19 mouse cellular contexts compared by ENCODE assay signal in the genomic region with DNA sequence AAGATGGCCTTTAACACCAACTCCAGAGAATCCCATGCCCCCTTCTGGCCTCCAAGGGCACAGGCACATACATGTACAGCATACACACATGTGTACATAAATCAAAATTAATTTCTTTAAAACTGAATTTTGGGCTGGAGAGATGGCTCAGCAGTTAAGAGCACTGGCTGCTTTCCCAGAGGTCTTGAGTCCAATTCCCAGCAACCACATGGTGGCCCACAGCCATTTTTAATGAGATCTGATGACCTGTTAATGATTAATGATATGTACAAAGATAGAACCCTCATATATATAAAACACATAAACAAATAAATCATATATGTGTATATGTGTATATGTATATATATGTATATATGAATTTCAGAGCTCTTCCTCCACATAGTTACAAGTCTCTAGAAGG.
"Had no signal": no experiment of that assay in that cellular context is flagged by ENCODE, and none has a peak within 500 bp of the region (broad histone marks: within the 10 kb centered on the region; RNA-seq: fewer than 3 reads in every experiment).

No protein-coding gene starts in this region.

- H3K27ac ChIP-seq: lung, embryonic 15.5 days; midbrain, embryonic 10.5 days; midbrain, embryonic 12.5 days; neural tube, embryonic 13.5 days; neural tube, embryonic 15.5 days had no signal

- H3K4me1 ChIP-seq: neural tube, embryonic 13.5 days; neural tube, embryonic 15.5 days had no signal

- DNase-seq: lung, adult 18-20 months; lung, postnatal 10 days; lung, postnatal 4 days; midbrain, embryonic 14.5 days; retina, postnatal 1 day; right cerebral cortex, adult 18-20 months; right cerebral cortex, postnatal 25 days; right cerebral cortex, postnatal 4 days; spleen, adult 18-20 months; thymus, adult 18-20 months; thymus, postnatal 14 days; thymus, postnatal 36 days had no signal

- ATAC-seq: midbrain, embryonic 16.5 days had no signal

- H3K27me3 ChIP-seq: midbrain, embryonic 12.5 days; neural tube, embryonic 13.5 days; neural tube, embryonic 15.5 days had no signal

- H3K4me3 ChIP-seq: lung, embryonic 15.5 days; midbrain, embryonic 10.5 days; midbrain, embryonic 12.5 days; myocyte; neural tube, embryonic 13.5 days; neural tube, embryonic 15.5 days had no signal

- H3K9ac ChIP-seq: lung, embryonic 15.5 days; midbrain, embryonic 12.5 days; neural tube, embryonic 13.5 days; neural tube, embryonic 15.5 days had no signal

- H3K9me3 ChIP-seq: lung, embryonic 15.5 days; midbrain, embryonic 10.5 days; midbrain, embryonic 12.5 days; neural tube, embryonic 13.5 days; neural tube, embryonic 15.5 days had no signal

- H3K4me2 ChIP-seq: lung, embryonic 15.5 days; midbrain, embryonic 12.5 days; neural tube, embryonic 13.5 days; neural tube, embryonic 15.5 days had no signal

- H3K36me3 ChIP-seq: lung, embryonic 15.5 days; midbrain, embryonic 10.5 days; midbrain, embryonic 12.5 days; neural tube, embryonic 13.5 days; neural tube, embryonic 15.5 days had no signal
